Mouse (Mus musculus) MEL (cell line): Measurements from ENCODE around the gene Cog4. TPM values are rescaled to one million over a fixed set of nuclear protein-coding genes. Genes with fewer than 3 reads are reported as not detected.
A peak's percentile ranks its signal among the peaks of the same experiment; 100 is the strongest.

Experiments used
- DNase-seq: peaks from one replicate; pipeline ENCODE4 v3.0.0; 2011; ENCODE audit warnings: low read depth, low spot score
- H3K27ac ChIP-seq: 2 replicates; pipeline ENCODE4 v1.5.1; 2012; ENCODE audit warnings: low read depth, mild to moderate bottlenecking, control low read depth, low read length, moderate library complexity; ENCODE audit not compliant: control insufficient read depth
- H3K27me3 ChIP-seq, 2 experiments: fragments of 150-350 bp in 1 of 2; sonication (generic) in 1 of 2; 2 replicates each; pipeline ENCODE4 v1.6.1; 2012; ENCODE audit warnings: low read length in 2 of 2, mild to moderate bottlenecking in 2 of 2, improper control_type of control experiment in 1 of 2, moderate library complexity in 1 of 2; ENCODE audit not compliant: insufficient read depth in 2 of 2, control insufficient read depth in 1 of 2
- H3K36me3 ChIP-seq, 2 experiments: 2 replicates each; pipeline ENCODE4 v1.6.1; 2012 to 2014; ENCODE audit warnings: low read length in 2 of 2, improper control_type of control experiment in 1 of 2, inconsistent platforms in 1 of 2, mild to moderate bottlenecking in 1 of 2; ENCODE audit not compliant: insufficient read depth in 2 of 2, control insufficient read depth in 1 of 2
- H3K4me1 ChIP-seq, 2 experiments: fragments of 150-350 bp in 1 of 2; sonication (generic) in 1 of 2; 2 replicates each; pipeline ENCODE4 v1.6.1; 2012; ENCODE audit warnings: low read length in 2 of 2, improper control_type of control experiment in 1 of 2, mild to moderate bottlenecking in 1 of 2; ENCODE audit not compliant: insufficient read depth in 2 of 2, control insufficient read depth in 1 of 2
- H3K4me3 ChIP-seq, 2 experiments: fragments of 150-350 bp in 1 of 2; sonication (generic) in 1 of 2; 2 replicates each; pipeline ENCODE4 v1.5.1; 2012; ENCODE audit warnings: low read depth in 2 of 2, low read length in 2 of 2, mild to moderate bottlenecking in 2 of 2, moderate library complexity in 2 of 2, control low read depth in 1 of 2, improper control_type of control experiment in 1 of 2; ENCODE audit not compliant: control insufficient read depth in 1 of 2, insufficient read depth in 1 of 2
- H3K79me2 ChIP-seq: 2 replicates; pipeline ENCODE4 v1.6.1; 2012; ENCODE audit warnings: mild to moderate bottlenecking, low read length, moderate library complexity; ENCODE audit not compliant: control insufficient read depth, poor library complexity, insufficient read depth
- H3K9ac ChIP-seq: 2 replicates; pipeline ENCODE4 v1.6.1; 2012; ENCODE audit warnings: low read depth, mild to moderate bottlenecking, control low read depth, low read length, moderate library complexity; ENCODE audit not compliant: control insufficient read depth, poor library complexity, severe bottlenecking
- H3K9me3 ChIP-seq: fragments of 150-350 bp; sonication (generic); replicated peaks from 2 replicates; pipeline ENCODE4 v1.6.1; 2012; ENCODE audit warnings: mild to moderate bottlenecking, low read length, improper control_type of control experiment, moderate library complexity; ENCODE audit not compliant: insufficient read depth
- BHLHE40 ChIP-seq: IDR thresholded peaks from 2 replicates; pipeline ENCODE4 v1.6.1; 2012; ENCODE audit warnings: low read depth, mild to moderate bottlenecking, inconsistent platforms, low read length, improper control_type of control experiment, borderline replicate concordance
- E2F4 ChIP-seq: IDR thresholded peaks from 2 replicates; pipeline ENCODE4 v1.6.1; 2011; ENCODE audit warnings: low read depth, low read length, improper control_type of control experiment, borderline replicate concordance
- EP300 ChIP-seq, 2 experiments: IDR thresholded peaks; 2 replicates each; pipeline ENCODE4 v1.6.1; 2011; ENCODE audit warnings: improper control_type of control experiment in 2 of 2, low read length in 2 of 2, low read depth in 1 of 2, mild to moderate bottlenecking in 1 of 2
- JUND ChIP-seq: IDR thresholded peaks from 2 replicates; pipeline ENCODE4 v1.6.1; 2011; ENCODE audit warnings: low read depth, mild to moderate bottlenecking, improper control_type of control experiment, low read length
- KAT2A ChIP-seq: conservative IDR thresholded peaks from 2 replicates; pipeline ENCODE4 v1.6.1; 2012; ENCODE audit warnings: low read depth, low read length, improper control_type of control experiment, inconsistent platforms
- MAFK ChIP-seq: IDR thresholded peaks from 2 replicates; pipeline ENCODE4 v1.6.1; 2011; ENCODE audit warnings: low read depth, mild to moderate bottlenecking, low read length, improper control_type of control experiment, borderline replicate concordance
- MAX ChIP-seq: IDR thresholded peaks from 2 replicates; pipeline ENCODE4 v1.6.1; 2011; ENCODE audit warnings: low read length, improper control_type of control experiment
- MEF2A ChIP-seq: IDR thresholded peaks from 2 replicates; pipeline ENCODE4 v1.6.1; 2014; ENCODE audit warnings: low read depth, mild to moderate bottlenecking, inconsistent platforms, low read length, improper control_type of control experiment; ENCODE audit not compliant: poor library complexity, insufficient replicate concordance, severe bottlenecking; ENCODE audit errors: extremely low read depth
- MYB ChIP-seq: IDR thresholded peaks from 2 replicates; pipeline ENCODE4 v1.6.1; 2011; ENCODE audit warnings: mild to moderate bottlenecking, low read depth, low read length, improper control_type of control experiment
- NRF1 ChIP-seq: IDR thresholded peaks from 2 replicates; pipeline ENCODE4 v1.6.1; 2014; ENCODE audit warnings: low read depth, mild to moderate bottlenecking, inconsistent platforms, low read length, improper control_type of control experiment, moderate library complexity; ENCODE audit not compliant: poor library complexity, insufficient read depth, severe bottlenecking
- RAD21 ChIP-seq: IDR thresholded peaks from 2 replicates; pipeline ENCODE4 v1.6.1; 2011; ENCODE audit warnings: mild to moderate bottlenecking, low read depth, low read length, improper control_type of control experiment
- RCOR1 ChIP-seq: IDR thresholded peaks from 2 replicates; pipeline ENCODE4 v1.6.1; 2012; ENCODE audit warnings: low read depth, mild to moderate bottlenecking, inconsistent platforms, low read length, improper control_type of control experiment
- SIN3A ChIP-seq: IDR thresholded peaks from 2 replicates; pipeline ENCODE4 v1.6.1; 2012; ENCODE audit warnings: low read length, improper control_type of control experiment, inconsistent platforms
- TAL1 ChIP-seq: IDR thresholded peaks from 2 replicates; pipeline ENCODE4 v1.6.1; 2012; ENCODE audit warnings: mild to moderate bottlenecking, inconsistent platforms, low read length, moderate library complexity, mixed read lengths
- TCF12 ChIP-seq: IDR thresholded peaks from 2 replicates; pipeline ENCODE4 v1.6.1; 2014; ENCODE audit warnings: low read depth, mild to moderate bottlenecking, inconsistent platforms, low read length, improper control_type of control experiment, moderate library complexity
- ZC3H11A ChIP-seq: IDR thresholded peaks from 2 replicates; pipeline ENCODE4 v1.6.1; 2012; ENCODE audit warnings: low read depth, mild to moderate bottlenecking, inconsistent platforms, low read length, improper control_type of control experiment
- ZNF384 ChIP-seq: IDR thresholded peaks from 2 replicates; pipeline ENCODE4 v1.6.1; 2012; ENCODE audit warnings: low read depth, mild to moderate bottlenecking, inconsistent platforms, low read length, improper control_type of control experiment
- polyA plus RNA-seq, 2 experiments: library from polyadenylated mRNA; stranded (reverse) in 1 of 2; unstranded in 1 of 2; fragments of >175 nt in 1 of 2; fragments of >200 nt in 1 of 2; gene quantifications; 2 replicates each; pipeline versions ENCODE4 v1.2.1 to v1.2.4; 2012; ENCODE audit warnings: low replicate concordance in 2 of 2, low read depth in 1 of 2; ENCODE audit not compliant: insufficient read length in 2 of 2, insufficient read depth in 1 of 2, missing spikeins in 1 of 2
- total RNA-seq: library from RNA; depleted of rRNA; stranded (reverse); fragments of 300-350 nt; gene quantifications from 2 replicates; pipeline ENCODE4 v1.2.3, GENCODE M21; 2012

Cog4 gene
- total and polyA plus RNA-seq, 3 experiments = 32.1 to 35.3 TPM; not detected in 1

- no peak for TF ChIP-seq BHLHE40
- TF ChIP-seq NRF1 = no peak
- H3K27ac ChIP-seq = no peak overlapping the region
- peaks cover 0 to 41% of the 10 kb centered on the region in 2 experiments; a peak in 2 of 4 replicates for H3K36me3 ChIP-seq
- H3K9me3 ChIP-seq = no peaks in the 10 kb centered on the region
- no peak overlapping the region for H3K9ac ChIP-seq
- H3K4me3 ChIP-seq = no peak overlapping the region
- peaks cover 7% of the 10 kb centered on the region; the same call in 1 of the 2 replicates for H3K79me2 ChIP-seq
- no peaks in the 10 kb centered on the region for H3K27me3 ChIP-seq
- H3K4me1 ChIP-seq = peaks cover 22 to 45% of the 10 kb centered on the region in 2 experiments
- no peak for DNase-seq
These were observed 79.3 kb downstream of the Cog4 start for GRCm38 (mm10) chr8:110925691-110926140.

- peaks cover 27 to 43% of the 10 kb centered on the region in 2 experiments for H3K4me1 ChIP-seq
- TF ChIP-seq KAT2A (no peak), ZNF384 (no peak), MYB (no peak), ZC3H11A (no peak), RCOR1 (no peak), TCF12 (no peak), RAD21 (no peak), MEF2A (no peak), TAL1 (no peak), E2F4 (no peak)
- DNase-seq = no peak
- no peak overlapping the region for H3K4me3 ChIP-seq
- H3K36me3 ChIP-seq = peaks cover 0 to 40% of the 10 kb centered on the region in 2 experiments; a peak in 2 of 4 replicates
- peaks cover 7% of the 10 kb centered on the region; the same call in 1 of the 2 replicates for H3K79me2 ChIP-seq
- no peaks in the 10 kb centered on the region for H3K27me3 ChIP-seq
- H3K9ac ChIP-seq = no peak overlapping the region
- H3K9me3 ChIP-seq = no peaks in the 10 kb centered on the region
- no peak overlapping the region; the same call in 1 of the 2 replicates for H3K27ac ChIP-seq
These were observed 80.3 kb downstream of the Cog4 start for GRCm38 (mm10) chr8:110926690-110927089.

GRCm38 (mm10) chr8:110928435-110928834 is 82.0 kb downstream of the Cog4 start:
- DNase-seq = no peak
- no peaks in the 10 kb centered on the region for H3K27me3 ChIP-seq
- no peaks in the 10 kb centered on the region for H3K9me3 ChIP-seq
- peaks cover 0 to 53% of the 10 kb centered on the region in 2 experiments; a peak in 2 of 4 replicates for H3K36me3 ChIP-seq
- H3K79me2 ChIP-seq = peaks cover 2% of the 10 kb centered on the region; the same call in 1 of the 2 replicates
- TF ChIP-seq EP300 (IDR thresholded peaks at IDR 0.05; ENCODE audit: low read depth in 1 of 2, low read length in 2 of 2) (peak in 1 of 2 experiments; percentile 16; a peak in 1 of 4 replicates), SIN3A (no peak), JUND (no peak), MAFK (no peak), MAX (no peak)
- TF ChIP-seq, all 39 proteins: peak for 1
- peak overlapping the region; percentile 64 for H3K27ac ChIP-seq
- H3K9ac ChIP-seq = peak overlapping the region; percentile 41
- peaks cover 39 to 55% of the 10 kb centered on the region in 2 experiments for H3K4me1 ChIP-seq
- no peak overlapping the region for H3K4me3 ChIP-seq
